Mouse (Mus musculus) liver, adult 2 months (tissue): Measurements from ENCODE around the gene Pls1.

Experiments
- CTCF ChIP-seq: fragments of 200-500 bp; IDR thresholded peaks from 2 replicates; pipeline ENCODE4 v1.5.1; 2011; ENCODE audit warnings: low read depth, low read length, control low read depth
- POLR2A ChIP-seq: fragments of 200-500 bp; IDR thresholded peaks from 2 replicates; pipeline ENCODE4 v1.6.1; 2011; ENCODE audit warnings: low read length, control low read depth; ENCODE audit not compliant: insufficient read depth; ENCODE audit errors: extremely low read depth

DNA sequence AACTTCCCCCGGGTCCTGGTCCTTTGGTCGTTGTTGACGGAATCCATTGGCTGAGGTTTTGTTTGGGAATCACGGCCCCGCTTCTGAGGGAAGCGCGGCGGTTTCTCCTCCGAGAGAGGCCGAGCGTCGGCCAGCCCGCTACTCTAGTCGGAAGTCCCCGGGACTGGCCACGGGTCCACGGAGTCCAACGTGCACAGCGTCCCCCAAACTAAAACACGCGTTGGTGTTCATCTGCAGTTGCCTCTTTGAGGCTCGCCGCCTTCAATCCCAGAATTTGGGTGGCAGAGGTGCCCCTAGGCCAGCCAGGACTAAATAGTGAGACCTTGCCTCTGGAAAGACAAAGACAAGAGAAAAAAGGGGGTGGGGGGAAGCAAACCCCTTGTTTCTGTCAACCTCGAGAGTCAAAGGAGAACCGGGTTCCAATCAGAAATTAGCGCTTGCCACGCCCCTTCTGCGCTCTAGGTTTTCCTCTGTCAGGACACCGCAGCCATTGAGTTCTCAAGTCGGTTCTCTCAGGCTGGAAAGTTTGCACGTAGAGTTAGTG lies 13.0 kb upstream of the Pls1 start:
- TF ChIP-seq POLR2A (no peak), CTCF (no peak)
